Mouse (Mus musculus): Measurements from ENCODE around the gene Ran.

The Ran gene

DNA sequence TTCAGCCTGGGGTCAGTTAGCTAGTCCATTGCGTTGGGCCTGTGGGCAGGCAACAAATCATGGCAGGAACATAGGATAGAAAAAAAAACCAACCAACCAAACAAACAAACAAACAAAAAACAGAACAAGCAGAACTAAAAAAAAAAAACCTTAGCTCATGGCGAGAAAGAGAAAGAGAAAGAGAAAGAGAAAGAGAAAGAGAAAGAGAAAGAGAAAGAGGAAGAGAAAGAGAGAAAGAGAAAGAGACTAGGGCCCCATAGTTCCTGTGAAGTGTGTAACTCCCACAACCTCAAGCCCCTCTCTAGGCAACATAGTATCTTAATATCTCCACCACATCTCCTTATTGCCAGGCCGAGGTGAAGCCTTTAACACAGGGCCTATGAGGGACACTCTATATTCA, 3.5 kb upstream of the Ran start:
- no peak for DNase-seq

DNA sequence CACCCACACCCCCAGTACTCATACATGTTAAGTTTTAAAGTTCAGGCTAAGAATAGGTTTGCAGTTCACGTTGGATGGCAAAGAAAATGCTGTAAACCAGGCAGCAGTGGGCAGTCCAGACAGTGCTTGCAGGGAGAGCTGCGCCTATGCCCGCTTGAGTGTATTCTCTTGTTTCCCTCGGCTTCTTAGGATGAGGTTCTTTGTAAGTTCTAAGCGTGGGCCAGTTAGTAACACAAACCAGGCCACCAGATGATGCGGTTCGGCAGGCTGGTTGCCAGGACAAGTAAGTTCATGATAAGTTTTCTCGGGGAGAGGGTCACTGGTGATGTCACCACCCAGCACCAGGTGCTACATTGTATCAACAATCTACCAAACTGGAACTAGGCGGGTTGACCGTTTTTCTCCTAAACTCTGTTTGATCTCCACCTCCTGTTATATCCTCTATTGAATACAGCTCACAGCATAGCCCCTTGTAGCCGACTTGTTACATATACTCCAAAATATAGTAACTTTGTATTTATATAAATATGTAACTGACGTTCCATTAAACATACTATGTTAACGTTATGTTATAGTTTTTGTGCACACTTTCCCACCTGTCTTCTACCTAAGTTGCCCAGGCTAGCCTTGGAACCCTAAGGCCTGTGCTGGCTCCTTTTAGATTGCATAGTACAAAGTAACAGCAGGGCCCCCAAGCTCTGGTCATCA, 933 bp upstream of the Ran start:
- DNase-seq = peak; percentile 61

GRCm38 (mm10) chr5:129020300-129020668, 415 bp downstream of the Ran start:
- DNase-seq = no peak

GRCm38 (mm10) chr5:129020731-129021130, 862 bp downstream of the Ran start:
- peak; percentile 57 for DNase-seq

- no peak for DNase-seq
Observed at GRCm38 (mm10) chr5:129025048-129025447, 5.2 kb downstream of the Ran start.

DNA sequence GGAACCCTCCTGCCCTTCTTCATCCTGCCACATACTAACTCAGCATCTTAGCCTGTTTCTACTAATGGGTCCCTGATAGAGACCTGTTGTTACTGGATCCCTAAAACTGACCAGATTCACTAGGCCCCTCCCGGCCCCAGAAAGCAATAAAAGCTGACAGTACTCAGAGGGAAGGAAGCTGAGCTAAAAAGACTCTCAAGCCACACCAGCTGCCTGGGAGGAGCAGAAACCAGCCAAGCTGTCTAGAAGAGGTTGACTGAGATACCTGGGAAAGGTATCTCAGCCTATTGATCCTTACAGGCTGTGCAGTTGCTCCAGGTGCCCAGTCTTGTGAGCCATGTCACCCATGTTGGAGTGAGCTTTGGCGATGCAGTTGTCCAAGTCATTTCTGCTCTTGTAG, 5.9 kb downstream of the Ran start:
- no peak for DNase-seq

- DNase-seq = no peak
Observed at GRCm38 (mm10) chr5:129026171-129026570, 6.3 kb downstream of the Ran start.

DNA sequence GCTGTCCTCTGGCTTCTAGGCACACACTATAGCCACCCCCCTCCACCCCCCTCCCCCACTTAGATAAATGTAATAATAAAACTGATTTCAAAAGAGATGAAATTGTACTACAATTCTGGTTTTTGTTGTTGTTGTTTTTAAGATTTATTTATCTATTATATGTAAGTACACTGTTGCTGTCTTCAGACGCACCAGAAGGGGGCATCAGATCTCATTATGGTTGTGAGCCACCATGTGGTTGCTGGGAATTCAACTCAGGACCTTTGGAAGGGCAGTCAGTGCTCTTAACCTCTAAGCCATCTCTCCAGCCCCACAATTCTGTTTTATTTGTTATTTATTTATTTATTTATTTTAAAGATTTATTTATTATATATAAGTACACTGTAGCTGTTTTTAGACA, 6.8 kb downstream of the Ran start:
- DNase-seq = no peak

- DNase-seq = no peak
Observed at GRCm38 (mm10) chr5:129029131-129029723, 9.4 kb downstream of the Ran start.

GRCm38 (mm10) chr5:129036678-129037077, 16.8 kb downstream of the Ran start:
- no peak for DNase-seq

GRCm38 (mm10) chr5:129037739-129038138, 17.9 kb downstream of the Ran start:
- no peak for DNase-seq

DNA sequence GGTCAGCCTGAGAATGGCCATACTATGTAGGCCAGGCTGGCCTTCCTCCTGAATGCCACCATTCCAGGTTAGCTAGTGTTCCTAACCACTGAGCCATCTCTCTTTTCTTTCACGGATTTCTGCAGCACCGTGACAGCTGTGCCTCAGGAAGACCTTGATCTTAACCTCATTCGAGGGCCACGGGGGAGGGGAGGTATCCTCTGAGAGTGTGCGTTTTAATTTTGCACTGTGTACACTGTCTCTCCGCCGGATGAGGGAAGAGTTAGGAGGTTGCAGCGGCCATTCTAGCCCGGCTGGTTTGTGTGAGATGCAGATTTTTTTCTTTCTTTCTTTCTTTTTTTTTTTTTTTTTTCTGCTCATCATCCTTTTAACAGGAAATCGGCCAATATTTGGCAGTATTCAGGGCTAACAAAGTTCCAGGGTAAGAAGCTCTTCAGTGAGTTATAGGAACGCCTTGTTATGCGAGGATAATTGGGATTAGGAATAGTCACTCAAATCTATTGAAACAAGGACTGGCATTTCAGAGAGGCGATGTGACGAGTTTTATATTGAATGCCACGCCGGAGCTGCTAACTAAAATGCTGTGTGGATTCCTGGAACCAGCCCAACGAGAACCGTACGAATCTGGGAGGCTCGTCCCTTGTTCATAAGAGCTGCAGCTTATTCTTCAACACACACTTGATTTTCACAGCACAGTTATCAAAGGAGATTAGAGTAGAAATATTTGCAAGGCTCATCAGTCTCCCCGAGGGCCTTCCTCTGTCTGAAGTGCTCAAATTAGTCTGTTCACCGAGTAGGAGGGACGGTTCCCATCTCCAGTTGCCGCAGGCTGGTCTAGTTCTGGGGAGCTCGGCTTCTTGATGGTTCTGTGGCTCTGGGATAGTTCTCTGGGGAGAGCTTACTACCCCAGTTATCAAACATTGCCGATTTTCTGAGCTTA, 26.0 kb downstream of the Ran start:
- DNase-seq = no peak

DNA sequence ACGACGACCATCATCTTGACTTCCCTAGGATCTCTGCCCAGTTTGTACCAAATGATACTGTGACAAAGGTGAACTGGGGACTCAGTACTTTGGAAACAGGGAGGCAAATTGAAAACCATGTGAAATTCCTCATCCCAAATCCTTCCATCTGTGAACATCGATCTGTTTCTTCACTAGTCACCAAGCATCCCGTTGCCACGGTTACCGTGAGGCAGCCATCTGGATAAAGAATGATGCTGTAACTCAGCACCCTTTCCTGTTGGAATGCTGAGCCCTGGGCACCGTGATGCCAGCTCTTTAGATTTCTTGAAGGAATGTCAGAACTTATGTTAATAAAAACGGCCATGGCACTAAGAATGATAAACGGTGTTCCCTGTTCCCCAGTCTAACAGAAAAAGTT, 29.5 kb downstream of the Ran start:
- DNase-seq = no peak

DNA sequence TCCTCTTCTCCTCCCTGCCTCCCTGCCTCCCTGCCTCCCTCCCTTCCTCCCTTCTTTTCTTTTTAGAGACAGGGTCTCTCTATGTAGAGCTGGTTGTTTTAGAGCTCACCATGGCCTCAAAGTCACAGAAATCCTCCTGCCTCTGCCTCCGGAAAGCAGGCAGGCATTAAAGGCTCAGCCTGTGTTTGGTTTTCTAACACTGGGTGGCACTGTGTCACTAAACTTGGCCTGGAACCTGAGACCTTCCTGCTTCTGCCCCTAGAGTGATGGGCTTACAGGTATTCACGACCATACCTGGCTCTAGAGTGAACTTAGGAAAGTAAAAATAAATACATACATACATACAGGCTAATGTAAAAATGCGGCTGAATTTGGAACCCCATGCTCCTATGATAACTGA, 32.0 kb downstream of the Ran start:
- no peak for DNase-seq

DNA sequence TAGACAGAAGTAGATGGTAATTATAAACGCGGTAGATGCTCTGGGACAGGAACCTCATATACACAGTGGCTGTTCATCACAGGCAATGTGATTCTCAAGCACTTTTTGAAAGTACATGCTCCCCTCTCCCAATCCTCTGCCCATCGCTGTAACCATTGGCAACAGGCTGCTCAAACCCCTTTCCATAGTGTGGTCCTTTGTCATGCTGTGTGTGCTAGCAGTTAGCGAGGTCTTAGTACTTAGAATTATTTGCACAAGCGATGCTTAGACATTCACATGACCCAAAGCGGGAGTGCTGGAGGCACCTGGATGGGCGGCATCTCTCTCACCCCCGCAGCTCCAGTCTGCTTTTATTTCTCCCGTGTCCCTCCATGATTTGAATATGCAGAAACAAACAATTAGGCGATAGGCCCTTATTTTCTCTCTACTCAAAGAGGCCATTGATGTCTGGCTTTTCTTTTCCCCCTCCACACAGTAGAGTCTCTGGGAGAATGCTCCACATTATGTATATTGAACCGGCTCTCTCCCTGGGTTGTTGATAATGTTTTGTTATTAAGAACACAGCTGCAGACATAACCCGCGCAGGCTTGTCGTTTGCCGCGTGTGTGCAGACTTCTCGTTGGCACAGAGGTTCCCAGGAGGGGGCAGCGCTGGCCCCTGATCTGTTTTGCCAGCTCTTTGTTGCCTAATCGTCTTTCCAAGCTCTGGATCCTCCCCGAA, 32.9 kb downstream of the Ran start:
- no peak for DNase-seq

DNA sequence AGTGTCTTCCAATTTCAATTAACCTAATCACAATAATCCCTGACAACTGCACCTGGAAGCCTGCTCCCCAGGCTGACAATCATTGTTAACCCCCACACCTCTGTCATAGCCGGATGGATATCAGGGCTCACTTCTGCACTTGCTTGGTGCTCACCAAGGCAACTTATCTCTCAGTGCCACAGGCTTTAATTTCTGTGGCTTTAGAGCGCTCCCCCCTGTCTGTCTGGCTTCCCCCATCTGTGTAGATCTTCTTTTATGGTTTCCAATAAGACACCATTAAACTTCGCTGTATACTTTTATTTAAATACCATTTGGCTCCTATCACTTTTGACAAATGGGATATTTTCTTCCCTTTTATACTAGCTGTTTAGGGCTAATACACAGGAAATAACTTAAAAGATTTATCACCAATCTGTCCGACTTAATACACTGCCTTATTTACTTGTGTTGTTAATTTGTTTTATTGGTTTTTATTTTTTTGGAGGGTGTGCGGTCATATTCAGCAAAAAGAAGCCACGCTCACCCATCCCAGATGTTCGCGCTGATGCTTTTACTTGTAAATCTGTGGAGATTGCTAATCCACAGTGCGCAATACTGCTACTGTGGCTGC, 34.9 kb downstream of the Ran start:
- DNase-seq = no peak

DNA sequence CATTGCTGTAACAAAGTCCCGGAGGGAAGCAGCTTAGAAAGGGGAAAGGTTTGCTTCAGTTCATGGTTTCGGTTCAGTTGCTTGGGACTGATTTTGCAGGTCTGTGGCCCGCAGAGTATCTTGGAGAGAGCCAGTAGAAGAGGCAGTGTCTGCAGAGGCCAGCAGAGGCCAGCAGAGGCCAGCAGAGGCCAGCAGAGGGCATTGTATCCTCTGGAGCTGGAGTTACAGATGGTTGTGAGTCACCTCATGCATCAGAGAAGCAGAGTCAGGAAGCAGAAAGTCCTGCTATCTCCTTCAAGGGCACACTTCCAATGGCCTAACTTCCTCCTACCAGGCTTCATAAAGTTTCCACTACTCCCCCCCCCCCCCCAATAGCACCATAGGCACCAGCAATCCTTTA, 39.2 kb downstream of the Ran start:
- DNase-seq = no peak

GRCm38 (mm10) chr5:129061579-129061978, 41.7 kb downstream of the Ran start:
- peak; percentile 38 for DNase-seq

GRCm38 (mm10) chr5:129063037-129063791, 43.3 kb downstream of the Ran start:
- peak; percentile 53 for DNase-seq

DNA sequence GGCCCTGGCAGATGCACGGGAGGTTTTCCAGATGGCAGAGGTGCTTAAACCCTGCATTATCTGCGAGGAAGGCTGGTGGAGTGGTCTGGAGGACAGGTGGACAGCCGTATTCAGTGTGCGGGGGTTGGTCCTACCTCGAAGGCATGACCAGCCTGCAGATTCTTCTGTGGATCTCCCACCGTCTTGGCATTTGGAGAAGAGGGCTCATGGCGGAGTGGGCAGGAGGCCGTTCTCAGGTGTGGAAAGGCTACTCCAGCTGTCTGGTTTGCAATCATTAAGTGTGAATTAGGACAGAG, 43.9 kb downstream of the Ran start:
- no peak for DNase-seq

- no peak for DNase-seq
Observed at GRCm38 (mm10) chr5:129064186-129064585, 44.3 kb downstream of the Ran start.

DNA sequence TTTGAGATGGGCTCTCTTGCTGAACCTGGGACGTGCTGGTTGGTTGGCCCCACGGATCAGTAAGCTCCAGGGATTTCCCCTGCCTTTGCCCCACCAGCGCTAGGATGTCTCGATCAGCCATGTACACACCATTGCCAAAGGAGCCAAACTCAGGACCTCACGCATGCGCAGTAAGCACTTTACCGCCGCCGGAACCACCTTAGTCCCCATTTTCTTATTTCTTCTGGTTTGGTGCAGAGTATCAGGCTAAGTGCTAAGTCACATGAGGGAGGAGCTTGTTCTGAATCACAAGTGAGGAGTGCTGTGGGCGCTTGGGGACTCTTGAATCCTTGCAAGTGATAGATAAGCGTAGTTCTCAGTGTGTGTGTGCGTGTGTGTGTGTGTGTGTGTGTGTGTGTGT, 45.4 kb downstream of the Ran start:
- DNase-seq = no peak

Data from cerebellum, adult 9-11 months (tissue).